Mouse (Mus musculus) midbrain, embryonic 13.5 days (tissue): ENCODE results near the gene Dmgdh. TPM values are rescaled to one million over a fixed set of nuclear protein-coding genes. Genes with fewer than 3 reads are reported as not detected.

Experiments
- ATAC-seq: fragments of 200-750 bp; cut with Nextera tagmentation; 2 replicates; pipeline ENCODE4 v1.8.0; 2017; ENCODE audit warnings: mild to moderate bottlenecking, moderate TSS enrichment, moderate library complexity
- H3K27ac ChIP-seq: fragments of 300-500 bp; sonication (generic); 2 replicates; pipeline ENCODE4 v1.5.1; 2015; ENCODE audit warnings: inconsistent platforms, mild to moderate bottlenecking, moderate library complexity
- H3K27me3 ChIP-seq: fragments of 300-500 bp; sonication (generic); 2 replicates; pipeline ENCODE4 v1.6.1; 2015; ENCODE audit warnings: mild to moderate bottlenecking, inconsistent platforms
- H3K36me3 ChIP-seq: fragments of 300-500 bp; sonication (generic); 2 replicates; pipeline ENCODE4 v1.6.1; 2015; ENCODE audit warnings: mild to moderate bottlenecking, inconsistent platforms
- H3K4me1 ChIP-seq: fragments of 300-500 bp; sonication (generic); replicated peaks from 2 replicates; pipeline ENCODE4 v1.6.1; 2015; ENCODE audit warnings: inconsistent platforms
- H3K4me2 ChIP-seq: fragments of 300-500 bp; sonication (generic); replicated peaks from 2 replicates; pipeline ENCODE4 v1.6.1; 2015; ENCODE audit warnings: moderate library complexity, mild to moderate bottlenecking, inconsistent platforms
- H3K4me3 ChIP-seq: fragments of 300-500 bp; sonication (generic); replicated peaks from 2 replicates; pipeline ENCODE4 v1.5.1; 2015; ENCODE audit warnings: mild to moderate bottlenecking, inconsistent platforms
- H3K9ac ChIP-seq: fragments of 300-500 bp; sonication (generic); replicated peaks from 2 replicates; pipeline ENCODE4 v1.6.1; 2015; ENCODE audit warnings: mild to moderate bottlenecking, inconsistent platforms
- H3K9me3 ChIP-seq: fragments of 300-500 bp; sonication (generic); 2 replicates; pipeline ENCODE4 v1.6.1; 2016; ENCODE audit warnings: mild to moderate bottlenecking, inconsistent platforms
- WGBS: fragments of 180-500 bp; shearing (Covaris S2); methylation state at CpG from one replicate; pipeline ENCODE4 v1.1.7; 2015; 5-methylcytosine and 5-hydroxymethylcytosine counted together
- polyA plus RNA-seq: library from polyadenylated mRNA; unstranded; fragments of >200 nt; fragmentation: Nextera tagmentation; extraction: Ambion mirVana; gene quantifications from 2 replicates; pipeline ENCODE4 v1.2.1, GENCODE M21; 2015

Dmgdh gene
- 0.09 and 0.11 TPM in 2 replicates for polyA plus RNA-seq

DNA sequence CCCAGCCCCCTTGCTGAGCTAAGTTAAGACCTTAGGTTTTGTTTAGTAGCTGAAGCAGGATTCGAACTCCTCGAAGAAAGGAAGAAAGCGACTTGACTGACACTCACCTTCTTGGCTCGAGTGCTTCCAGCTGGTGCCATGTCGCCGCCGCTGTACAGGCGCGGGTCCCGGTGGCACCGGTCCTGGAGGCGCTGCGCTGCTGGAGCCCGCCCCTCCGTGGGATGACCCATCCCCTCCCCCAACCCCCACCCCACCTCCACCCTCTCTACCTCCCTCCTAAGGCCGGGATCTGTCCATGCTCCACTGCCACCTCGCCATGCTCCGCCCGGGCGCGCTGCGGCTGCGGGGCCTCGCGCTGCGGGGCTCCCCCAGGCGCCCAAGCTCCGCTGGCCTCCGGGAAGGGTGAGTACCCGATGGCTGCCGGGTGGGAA, at the start of gene Dmgdh, which contains the start of gene Bhmt2:
Gene Dmgdh (plus strand): TSS at position 303 of the 431 bp plus-strand sequence.
Gene Bhmt2 (minus strand): TSS at position 172 of the 431 bp plus-strand sequence.
- no peak for ATAC-seq
- H3K27me3 ChIP-seq, result peaks cover 14% of the 10 kb centered on the region
- 6% methylated on average over 31 of the region's 31 CpGs for WGBS
- no peaks in the 10 kb centered on the region for H3K36me3 ChIP-seq
- no peak within 1 kb of the TSS for H3K27ac ChIP-seq
- H3K9me3 ChIP-seq, result no peaks in the 10 kb centered on the region
- H3K4me3 ChIP-seq, result no peak within 1 kb of the TSS
- peak within 1 kb of the TSS; percentile 20; the same call in 1 of the 2 replicates for H3K4me2 ChIP-seq
- 0 out of 2 replicates have a peak, but pooled peaks cover 3% of the 10 kb centered on the region for H3K4me1 ChIP-seq
- H3K9ac ChIP-seq, result no peak within 1 kb of the TSS

DNA sequence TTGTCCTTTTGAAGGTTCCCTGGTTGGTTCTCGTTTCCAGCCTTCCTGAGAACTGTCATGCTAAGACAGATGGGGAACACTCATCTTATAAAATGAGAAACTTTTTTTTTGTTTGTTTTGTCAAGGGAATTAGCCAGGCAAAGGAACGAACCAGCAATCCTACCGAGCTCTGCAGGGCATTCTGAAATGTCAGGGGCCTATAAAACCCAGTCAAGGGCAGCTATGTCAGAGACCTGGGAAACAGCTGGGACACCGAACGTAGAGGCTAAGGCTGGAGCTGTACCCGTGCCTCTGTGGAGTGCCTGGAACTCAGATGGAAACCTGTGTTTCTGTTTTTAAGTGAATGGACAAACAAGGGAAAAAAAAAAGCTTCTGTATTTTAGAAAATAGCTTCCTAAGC, 45.4 kb upstream of the Dmgdh start:
- no peaks in the 10 kb centered on the region for H3K9me3 ChIP-seq
- H3K9ac ChIP-seq, result no peak overlapping the region
- H3K27me3 ChIP-seq, result no peaks in the 10 kb centered on the region
- no peak overlapping the region for H3K4me3 ChIP-seq
- no peak overlapping the region for H3K4me2 ChIP-seq
- H3K4me1 ChIP-seq, result no peaks in the 10 kb centered on the region
- 22% methylated on average over 6 of the region's 6 CpGs for WGBS
- no peak overlapping the region for H3K27ac ChIP-seq
- ATAC-seq, result no peak
- H3K36me3 ChIP-seq, result no peaks in the 10 kb centered on the region

DNA sequence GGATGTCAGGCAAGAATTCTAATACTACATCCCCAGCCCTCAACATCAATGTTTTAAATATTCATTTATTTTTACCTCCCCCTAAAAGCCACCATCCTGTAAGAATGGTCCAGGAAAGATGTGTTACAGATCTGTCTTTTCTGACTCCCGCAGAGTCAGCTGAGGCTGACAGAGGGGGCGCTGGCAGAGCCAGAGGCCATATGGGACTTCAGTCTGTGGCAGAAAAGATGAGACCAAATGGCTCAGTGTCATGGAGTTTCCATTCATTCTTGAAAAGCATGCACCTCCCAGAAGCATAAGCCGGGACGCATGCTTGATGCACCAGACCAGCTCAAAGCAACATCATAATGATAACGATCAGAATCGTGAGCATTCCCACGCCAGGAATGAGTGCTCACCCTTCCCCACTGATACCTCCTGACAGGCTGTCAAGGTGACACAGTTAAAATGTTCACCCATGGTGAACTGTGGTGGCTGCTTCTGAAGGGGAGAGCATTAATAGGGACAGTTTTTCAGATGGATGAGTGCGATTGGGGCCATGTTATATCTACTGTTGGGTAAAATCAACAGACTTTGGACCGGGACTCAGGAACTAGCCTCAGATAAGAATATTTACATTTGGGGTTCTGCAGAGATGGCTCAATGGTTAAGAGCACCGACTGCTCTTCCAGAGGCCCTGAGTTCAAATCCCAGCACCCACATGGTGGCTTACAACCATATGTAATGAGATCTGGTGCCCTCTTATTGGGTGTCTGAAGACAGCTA, 43.1 kb upstream of the Dmgdh start:
- no peak for ATAC-seq
- WGBS, result 86% methylated on average over 10 of the region's 10 CpGs

DNA sequence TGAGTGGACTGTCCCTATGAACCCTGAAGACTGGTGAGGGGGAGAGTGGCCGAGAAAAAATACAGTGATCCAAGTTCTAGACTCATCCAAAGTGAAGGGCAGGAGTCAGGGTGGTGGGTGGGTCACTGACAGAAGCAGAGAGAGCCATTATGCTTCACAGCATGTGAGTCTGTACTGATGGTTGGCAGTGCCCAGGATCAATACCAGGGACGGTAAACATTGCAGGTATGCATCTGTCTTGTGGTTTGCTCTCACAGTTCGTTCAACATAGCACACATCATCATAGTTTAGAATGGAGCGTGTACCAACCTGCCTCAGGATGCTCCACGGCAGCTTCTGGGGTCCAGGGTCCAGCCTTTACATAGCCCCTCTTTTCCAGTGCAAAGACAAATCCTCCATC, 41.3 kb upstream of the Dmgdh start:
- Histone ChIP-seq H3K4me2 (no peak overlapping the region), H3K27ac (no peak overlapping the region), H3K9me3 (no peaks in the 10 kb centered on the region), H3K4me1 (no peaks in the 10 kb centered on the region), H3K9ac (no peak overlapping the region), H3K27me3 (no peaks in the 10 kb centered on the region), H3K4me3 (no peak overlapping the region), H3K36me3 (no peaks in the 10 kb centered on the region)
- WGBS, result 91% methylated on average over 5 of the region's 5 CpGs
- ATAC-seq, result no peak

More for the DNA sequence above, 43.1 kb upstream of the Dmgdh start:
- H3K9ac ChIP-seq, result no peak overlapping the region
- no peak overlapping the region for H3K4me3 ChIP-seq
- no peaks in the 10 kb centered on the region for H3K4me1 ChIP-seq
- H3K4me2 ChIP-seq, result no peak overlapping the region
- no peaks in the 10 kb centered on the region for H3K27me3 ChIP-seq
- no peaks in the 10 kb centered on the region for H3K9me3 ChIP-seq
- H3K36me3 ChIP-seq, result no peaks in the 10 kb centered on the region
- H3K27ac ChIP-seq, result no peak overlapping the region

DNA sequence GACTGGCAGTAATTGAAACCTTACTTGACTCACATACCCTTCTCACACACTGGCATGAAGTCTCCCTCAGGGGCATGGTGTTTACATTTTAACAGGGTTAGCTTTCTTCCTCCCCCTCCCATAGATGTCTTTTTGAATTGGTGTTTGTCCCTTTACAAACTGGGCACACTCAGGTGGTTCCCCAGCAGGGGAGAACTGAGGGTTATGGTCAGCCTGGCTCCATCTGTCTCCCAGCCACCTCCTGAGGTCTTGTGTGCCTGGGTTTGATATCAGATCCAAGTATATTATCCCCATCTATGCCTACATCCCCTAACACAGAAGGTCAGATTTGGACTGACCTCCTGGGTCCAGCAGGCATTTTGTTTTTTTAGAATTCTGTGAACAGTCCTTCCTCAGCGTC, 37.7 kb upstream of the Dmgdh start:
- 88% methylated on average over 1 of the region's 1 CpGs for WGBS
- no peaks in the 10 kb centered on the region for H3K36me3 ChIP-seq
- no peak overlapping the region for H3K27ac ChIP-seq
- no peak for ATAC-seq
- H3K4me1 ChIP-seq, result no peaks in the 10 kb centered on the region
- H3K27me3 ChIP-seq, result no peaks in the 10 kb centered on the region
- no peaks in the 10 kb centered on the region for H3K9me3 ChIP-seq
- no peak overlapping the region for H3K9ac ChIP-seq
- no peak overlapping the region for H3K4me2 ChIP-seq
- H3K4me3 ChIP-seq, result no peak overlapping the region

DNA sequence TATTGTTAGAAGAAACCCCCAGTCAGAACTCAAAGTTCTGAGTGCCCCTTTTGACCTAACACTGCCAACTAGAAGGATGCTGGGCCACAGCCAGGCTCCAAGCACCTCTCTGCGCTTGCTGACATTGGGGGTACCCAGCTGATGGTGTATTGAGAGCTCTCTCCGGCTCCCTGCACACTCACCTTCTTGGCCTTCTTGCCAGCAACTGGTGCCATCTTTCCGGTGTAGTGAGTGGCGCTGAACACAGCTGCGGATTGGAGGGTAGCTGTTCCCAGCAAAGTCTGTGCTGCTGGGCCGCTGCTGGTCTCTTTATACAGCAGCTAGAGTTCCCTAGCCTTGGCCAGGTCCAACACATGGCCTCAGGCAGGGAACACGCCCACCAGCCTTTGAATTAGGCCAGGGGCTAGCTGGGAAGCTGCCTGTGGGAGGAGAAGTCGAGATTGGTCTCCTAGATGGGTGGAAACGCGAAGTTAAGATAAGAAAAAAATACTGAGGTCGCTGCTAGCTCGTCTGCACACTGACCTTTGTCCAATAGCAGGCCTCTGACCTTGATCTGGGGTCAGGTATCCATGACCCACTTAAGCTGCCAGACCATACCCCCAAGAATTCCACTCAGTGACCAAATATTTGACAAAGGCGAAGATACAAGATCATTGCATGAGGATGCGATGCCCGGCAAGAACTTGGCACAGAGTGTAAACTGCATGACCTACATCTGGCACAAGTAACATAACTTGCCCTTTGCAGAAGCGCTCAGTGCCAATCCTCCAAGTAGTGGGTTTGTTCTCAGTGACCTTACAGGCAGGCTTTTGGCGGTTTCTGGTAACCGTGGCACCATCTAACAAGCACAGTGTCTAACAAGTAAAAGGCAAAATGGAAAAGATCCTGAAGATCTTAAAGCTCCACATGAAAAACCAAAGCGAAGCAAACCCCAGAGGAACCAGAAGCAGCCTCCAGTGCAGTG, 36.7 kb upstream of the Dmgdh start, which contains the start of gene Bhmt:
Gene Bhmt (minus strand): TSS at position 680 of the 964 bp plus-strand sequence.
- Histone ChIP-seq H3K9me3 (no peaks in the 10 kb centered on the region), H3K4me2 (no peak within 1 kb of the TSS), H3K36me3 (no peaks in the 10 kb centered on the region), H3K4me1 (no peaks in the 10 kb centered on the region), H3K4me3 (no peak within 1 kb of the TSS), H3K9ac (no peak within 1 kb of the TSS), H3K27ac (no peak within 1 kb of the TSS), H3K27me3 (no peaks in the 10 kb centered on the region)
- ATAC-seq, result no peak
- WGBS, result 77% methylated on average over 19 of the region's 19 CpGs

DNA sequence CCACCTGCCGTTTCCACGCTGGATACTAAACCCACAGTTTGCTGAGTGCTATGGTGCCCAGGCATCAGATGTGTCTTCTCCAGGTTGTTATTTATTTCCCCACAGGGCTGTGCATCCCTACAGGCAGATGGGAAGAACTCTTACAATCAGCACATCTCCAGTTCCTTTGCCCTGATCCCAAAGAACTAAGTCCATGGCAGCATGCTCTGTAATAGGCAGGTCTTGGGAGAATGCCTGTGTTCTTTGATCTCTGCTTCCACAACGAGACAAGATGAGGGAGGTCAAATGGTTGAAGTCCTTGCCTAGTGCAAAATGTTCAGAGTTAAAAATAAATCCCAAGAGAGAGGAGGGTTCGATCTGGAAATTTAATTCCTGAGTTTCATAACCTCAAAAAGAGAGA, 34.6 kb upstream of the Dmgdh start:
- H3K9me3 ChIP-seq, result no peaks in the 10 kb centered on the region
- H3K4me3 ChIP-seq, result no peak overlapping the region
- no peak for ATAC-seq
- no peaks in the 10 kb centered on the region for H3K27me3 ChIP-seq
- H3K4me2 ChIP-seq, result no peak overlapping the region
- no peak overlapping the region for H3K27ac ChIP-seq
- no peaks in the 10 kb centered on the region for H3K36me3 ChIP-seq
- no peaks in the 10 kb centered on the region for H3K4me1 ChIP-seq
- no peak overlapping the region for H3K9ac ChIP-seq
- 65% methylated on average over 4 of the region's 4 CpGs for WGBS

DNA sequence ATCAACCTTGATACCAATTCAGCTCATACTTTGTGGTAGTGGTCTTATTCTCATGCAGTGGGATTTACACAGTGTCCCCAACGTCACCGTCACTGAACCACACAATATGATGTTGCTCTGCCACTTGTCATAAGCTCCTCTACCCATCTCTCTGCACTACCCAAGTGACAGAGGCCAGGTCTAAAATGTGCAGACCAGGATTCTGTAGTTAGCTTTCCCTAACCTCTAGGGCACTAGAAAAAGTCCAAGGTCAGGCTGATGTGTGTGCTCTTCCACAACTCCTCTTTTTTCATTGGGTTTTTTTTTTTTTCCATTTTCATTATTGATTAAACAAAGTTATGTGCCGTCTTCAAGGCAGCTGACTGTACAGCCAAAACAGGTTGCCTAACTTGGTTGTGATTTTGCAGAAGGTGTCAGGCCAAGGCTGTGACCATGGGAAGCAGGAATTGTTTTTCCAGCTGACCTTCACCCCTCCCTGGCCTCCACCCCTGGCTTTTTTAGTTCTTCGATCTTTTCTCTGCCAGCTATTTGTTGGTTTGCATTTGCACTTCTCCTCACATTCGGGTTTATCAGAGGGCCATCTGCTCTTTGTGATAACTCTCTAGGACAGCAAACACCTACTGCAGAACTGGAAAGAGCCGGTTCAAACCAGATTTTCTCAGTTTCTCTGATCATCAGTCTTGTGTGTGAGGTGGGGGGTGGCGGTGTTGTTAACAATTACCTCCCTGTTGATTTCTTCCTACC, 25.7 kb upstream of the Dmgdh start:
- WGBS, result 89% methylated on average over 7 of the region's 7 CpGs
- H3K27me3 ChIP-seq, result no peaks in the 10 kb centered on the region
- no peaks in the 10 kb centered on the region for H3K4me1 ChIP-seq
- no peaks in the 10 kb centered on the region for H3K36me3 ChIP-seq
- H3K27ac ChIP-seq, result no peak overlapping the region
- no peak for ATAC-seq
- H3K9ac ChIP-seq, result no peak overlapping the region
- H3K4me3 ChIP-seq, result no peak overlapping the region
- no peaks in the 10 kb centered on the region for H3K9me3 ChIP-seq
- no peak overlapping the region for H3K4me2 ChIP-seq

DNA sequence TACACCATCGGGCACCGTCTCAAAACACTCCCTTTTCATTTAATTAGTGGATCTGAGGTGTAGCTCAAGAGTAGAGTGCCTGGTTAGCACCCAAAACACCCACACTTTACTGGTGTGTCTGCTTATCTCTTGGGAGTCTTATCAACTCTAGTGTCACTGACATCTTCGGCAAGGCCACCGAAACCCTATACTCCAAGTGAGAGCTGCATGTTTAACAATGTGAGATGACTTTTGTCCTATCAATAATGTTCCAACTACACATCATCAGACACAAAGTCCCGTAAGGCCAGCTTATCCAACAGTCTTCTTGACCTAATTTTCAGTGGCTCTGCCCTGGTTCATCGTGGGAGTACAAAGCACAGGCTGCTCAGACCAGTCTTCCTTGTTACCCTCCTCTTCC, 20.9 kb upstream of the Dmgdh start:
- no peaks in the 10 kb centered on the region for H3K9me3 ChIP-seq
- no peak overlapping the region for H3K4me2 ChIP-seq
- H3K27me3 ChIP-seq, result no peaks in the 10 kb centered on the region
- H3K27ac ChIP-seq, result no peak overlapping the region
- ATAC-seq, result no peak
- no peaks in the 10 kb centered on the region for H3K4me1 ChIP-seq
- WGBS, result 95% methylated on average over 6 of the region's 6 CpGs
- H3K9ac ChIP-seq, result no peak overlapping the region
- H3K36me3 ChIP-seq, result no peaks in the 10 kb centered on the region
- no peak overlapping the region for H3K4me3 ChIP-seq

DNA sequence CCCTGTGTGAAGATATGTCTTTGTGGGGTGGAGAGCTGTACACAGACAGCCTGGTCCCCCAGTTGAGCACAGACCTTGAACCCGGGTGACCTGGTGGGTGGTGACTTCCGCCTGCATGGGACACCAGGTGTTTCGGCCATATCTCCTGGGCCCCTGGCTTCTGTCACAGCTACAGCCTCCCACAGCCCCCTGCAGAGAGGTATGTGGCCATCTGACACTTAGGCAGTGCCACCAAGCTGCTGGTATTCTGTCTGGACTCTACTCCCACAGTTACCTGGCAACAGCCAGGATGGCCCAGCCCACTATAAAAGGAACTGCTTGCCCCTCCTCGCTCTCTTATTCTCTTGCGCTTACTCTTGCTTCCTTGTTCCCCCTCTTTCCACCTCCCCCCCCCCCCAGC, 16.3 kb upstream of the Dmgdh start:
- Histone ChIP-seq H3K4me2 (no peak overlapping the region), H3K4me1 (no peaks in the 10 kb centered on the region), H3K27me3 (no peaks in the 10 kb centered on the region), H3K27ac (no peak overlapping the region), H3K36me3 (no peaks in the 10 kb centered on the region), H3K4me3 (no peak overlapping the region), H3K9me3 (no peaks in the 10 kb centered on the region), H3K9ac (no peak overlapping the region)
- ATAC-seq, result no peak
- WGBS, result 81% methylated on average over 5 of the region's 5 CpGs

DNA sequence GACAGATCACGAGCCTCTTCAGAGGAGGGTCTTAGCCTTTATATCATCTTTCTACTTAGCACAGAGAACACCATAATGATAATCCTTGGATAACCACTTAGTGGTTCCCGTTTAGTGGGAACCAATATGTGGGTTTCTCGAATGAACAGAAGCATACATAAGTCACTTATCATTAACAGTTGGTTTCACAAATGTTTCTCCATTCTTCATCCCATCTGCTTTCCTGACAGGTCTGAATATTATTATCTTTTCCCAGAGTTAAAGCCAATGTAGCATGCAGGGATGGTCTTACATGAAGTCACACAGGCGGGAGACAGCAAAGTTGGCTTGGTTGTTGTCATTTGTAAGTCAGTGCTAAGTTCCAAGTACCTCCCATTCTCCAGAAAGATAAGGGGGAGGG, 6.6 kb upstream of the Dmgdh start:
- Histone ChIP-seq H3K9ac (no peak overlapping the region), H3K9me3 (no peaks in the 10 kb centered on the region), H3K4me3 (no peak overlapping the region), H3K27me3 (no peaks in the 10 kb centered on the region), H3K36me3 (no peaks in the 10 kb centered on the region), H3K27ac (no peak overlapping the region), H3K4me1 (no peaks in the 10 kb centered on the region), H3K4me2 (no peak overlapping the region)
- WGBS, result 90% methylated on average over 4 of the region's 4 CpGs
- ATAC-seq, result no peak
